Mouse (Mus musculus) liver, embryonic 18 days (tissue): ENCODE results near the gene Gm38100. TPM values are rescaled to one million over a fixed set of nuclear protein-coding genes. Genes with fewer than 3 reads are reported as not detected.

Source experiments
- polyA plus RNA-seq: library from polyadenylated mRNA; depleted of rRNA; stranded (reverse); fragments of >200 nt; gene quantifications from 2 replicates; pipeline ENCODE4 v1.2.3, GENCODE M21; 2012; rRNA removed

The Gm38100 gene
- not detected in 2 replicates for polyA plus RNA-seq

DNA sequence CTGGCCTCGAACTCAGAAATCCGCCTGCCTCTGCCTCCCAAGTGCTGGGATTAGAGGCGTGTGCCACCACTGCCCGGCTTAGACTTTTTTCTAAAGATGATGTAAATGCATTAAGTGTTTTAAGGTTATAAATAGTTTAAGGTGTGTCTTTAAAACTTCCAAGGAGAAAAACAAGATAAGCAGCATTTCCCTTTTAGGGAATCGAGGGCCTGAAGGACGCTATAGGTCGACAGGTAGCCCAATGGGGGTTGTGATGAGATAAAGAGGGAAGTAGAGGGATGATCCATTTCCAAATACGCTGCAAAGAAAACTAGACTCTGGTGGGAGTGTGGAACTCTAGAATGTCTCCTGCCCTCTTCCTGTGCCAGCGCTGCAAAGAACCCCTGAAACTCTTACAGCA, at the start of gene Gm38100:
Gene Gm38100 (plus strand): TSS at position 301 of the 400 bp plus-strand sequence.

GRCm38 (mm10) chr1:175880453-175881296, 39.5 kb upstream of the Gm38100 start, which contains the start of gene Exo1:
Exo1 (plus strand) TSS chr1:175880581.

Other genes starting within 250 kb of the Gm38100 start
- 1.3 and 1.6 TPM in 2 replicates for gene Opn3, start 227.6 kb upstream of the Gm38100 start, polyA plus RNA-seq
- gene Chml, start 227.4 kb upstream of the Gm38100 start, polyA plus RNA-seq, result 1.6 and 1.7 TPM in 2 replicates
- gene Wdr64, start 221.7 kb upstream of the Gm38100 start, polyA plus RNA-seq, result 0.02 and 0.04 TPM in 2 replicates
- gene Exo1, start 39.7 kb upstream of the Gm38100 start, polyA plus RNA-seq, result 3.2 and 4.0 TPM in 2 replicates
- 0.08 and 0.15 TPM in 2 replicates for gene Rbm8a2, start 58.8 kb downstream of the Gm38100 start, polyA plus RNA-seq